Mouse (Mus musculus) CH12.LX (cell line): Measurements from ENCODE around the gene Ehmt1. TPM values are rescaled to one million over a fixed set of nuclear protein-coding genes. Genes with fewer than 3 reads are reported as not detected.
A peak's percentile ranks its signal among the peaks of the same experiment; 100 is the strongest.

ENCODE experiments used
- BHLHE40 ChIP-seq: IDR thresholded peaks from 2 replicates; pipeline ENCODE4 v1.6.1; 2011; ENCODE audit warnings: mild to moderate bottlenecking, low read depth, low read length, improper control_type of control experiment
- CHD1 ChIP-seq: IDR thresholded peaks from 2 replicates; pipeline ENCODE4 v1.6.1; 2012; ENCODE audit warnings: low read depth, low read length, improper control_type of control experiment, inconsistent platforms
- CHD2 ChIP-seq: IDR thresholded peaks from 2 replicates; pipeline ENCODE4 v1.6.1; 2011; ENCODE audit warnings: low read length, improper control_type of control experiment
- E2F4 ChIP-seq: IDR thresholded peaks from 2 replicates; pipeline ENCODE4 v1.6.1; 2011; ENCODE audit warnings: low read depth, low read length, improper control_type of control experiment; ENCODE audit not compliant: insufficient replicate concordance
- EP300 ChIP-seq: IDR thresholded peaks from 2 replicates; pipeline ENCODE4 v1.6.1; 2011; ENCODE audit warnings: low read length, improper control_type of control experiment
- ETS1 ChIP-seq: conservative IDR thresholded peaks from 2 replicates; pipeline ENCODE4 v1.6.1; 2012; ENCODE audit warnings: low read depth, mild to moderate bottlenecking, inconsistent platforms, low read length, improper control_type of control experiment, moderate library complexity
- GABPA ChIP-seq: IDR thresholded peaks from 2 replicates; pipeline ENCODE4 v1.6.1; 2012; ENCODE audit warnings: low read depth, low read length, improper control_type of control experiment, inconsistent platforms; ENCODE audit not compliant: insufficient replicate concordance
- JUN ChIP-seq: IDR thresholded peaks from 2 replicates; pipeline ENCODE4 v1.6.1; 2011; ENCODE audit warnings: low read depth, mild to moderate bottlenecking, low read length, improper control_type of control experiment, moderate library complexity; ENCODE audit not compliant: insufficient read depth
- JUND ChIP-seq: conservative IDR thresholded peaks from 2 replicates; pipeline ENCODE4 v1.6.1; 2011; ENCODE audit warnings: low read depth, low read length, improper control_type of control experiment
- MAFK ChIP-seq: IDR thresholded peaks from 2 replicates; pipeline ENCODE4 v1.6.1; 2011; ENCODE audit warnings: low read length, improper control_type of control experiment; ENCODE audit not compliant: insufficient replicate concordance
- MAX ChIP-seq: IDR thresholded peaks from 2 replicates; pipeline ENCODE4 v1.6.1; 2011; ENCODE audit warnings: low read length, improper control_type of control experiment
- MXI1 ChIP-seq: IDR thresholded peaks from 2 replicates; pipeline ENCODE4 v1.6.1; 2011; ENCODE audit warnings: mild to moderate bottlenecking, low read depth, low read length, improper control_type of control experiment
- PAX5 ChIP-seq: IDR thresholded peaks from 2 replicates; pipeline ENCODE4 v1.6.1; 2012; ENCODE audit warnings: low read length, inconsistent platforms, mixed read lengths
- POLR2A ChIP-seq: IDR thresholded peaks from 2 replicates; pipeline ENCODE4 v1.6.1; 2011; ENCODE audit warnings: low read depth, mild to moderate bottlenecking, improper control_type of control experiment, low read length
- RCOR1 ChIP-seq: conservative IDR thresholded peaks from 2 replicates; pipeline ENCODE4 v1.6.1; 2012; ENCODE audit warnings: low read depth, mild to moderate bottlenecking, inconsistent platforms, low read length, improper control_type of control experiment
- SMC3 ChIP-seq: IDR thresholded peaks from 2 replicates; pipeline ENCODE4 v1.6.1; 2011; ENCODE audit warnings: low read depth, low read length, improper control_type of control experiment
- USF1 ChIP-seq: IDR thresholded peaks from 2 replicates; pipeline ENCODE4 v1.6.1; 2014; ENCODE audit warnings: low read depth, mild to moderate bottlenecking, inconsistent platforms, low read length, improper control_type of control experiment
- USF2 ChIP-seq: conservative IDR thresholded peaks from 2 replicates; pipeline ENCODE4 v1.6.1; 2011; ENCODE audit warnings: low read depth, low read length, improper control_type of control experiment
- ZKSCAN1 ChIP-seq: IDR thresholded peaks from 2 replicates; pipeline ENCODE4 v1.6.1; 2012; ENCODE audit warnings: low read depth, inconsistent platforms, low read length, improper control_type of control experiment, borderline replicate concordance
- polyA plus RNA-seq: library from polyadenylated mRNA; unstranded; fragments of >175 nt; gene quantifications from 2 replicates; pipeline ENCODE4 v1.2.1, GENCODE M21; 2012; ENCODE audit warnings: low read depth; ENCODE audit not compliant: insufficient read length
- total RNA-seq, 2 experiments: library from RNA; depleted of rRNA; stranded (reverse); fragments of 300-350 nt in 1 of 2; fragments of >200 nt in 1 of 2; gene quantifications; 2 replicates each; pipeline ENCODE4 v1.2.3; 2012 to 2014

The Ehmt1 gene
- total and polyA plus RNA-seq, 3 experiments = 25.5 to 30.7 (median 27.2) TPM

GRCm38 (mm10) chr2:24747878-24748277 lies 171.5 kb downstream of the Ehmt1 start (continued):
- TF ChIP-seq USF1 (no peak), JUND (peak; percentile 74; the same call in 1 of the 2 replicates), MAX (no peak), SMC3 (peak; percentile 20; the same call in 1 of the 2 replicates), RCOR1 (peak; percentile 72), JUN (peak; percentile 62), GABPA (no peak), BHLHE40 (peak; percentile 83), EP300 (peak; percentile 97), MAFK (0 out of 2 replicates have a peak, but pooled peaks have one; percentile 73), CHD1 (no peak), ETS1 (peak; percentile 89), POLR2A (no peak), E2F4 (no peak), PAX5 (no peak), MXI1 (0 out of 2 replicates have a peak, but pooled peaks have one; percentile 21), USF2 (no peak), ZKSCAN1 (no peak), CHD2 (peak; percentile 58)

Other genes starting within 250 kb of the Ehmt1 start
- gene Cacna1b, start 156.5 kb downstream of the Ehmt1 start, total RNA-seq (2012; rRNA removed) = 0.21 and 0.72 TPM in 2 replicates
- gene Cacna1b, start 156.5 kb downstream of the Ehmt1 start, total RNA-seq (2014; rRNA removed) = 0.18 TPM in 1 of 2 replicates, not detected in the other
- 0.16 and 0.26 TPM in 2 replicates for gene Cacna1b, start 156.5 kb downstream of the Ehmt1 start, polyA plus RNA-seq
- 25.9 and 31.5 TPM in 2 replicates for gene Arrdc1, start 15.6 kb upstream of the Ehmt1 start, total RNA-seq (2012; rRNA removed)
- gene Arrdc1, start 15.6 kb upstream of the Ehmt1 start, total RNA-seq (2014; rRNA removed) = 23.2 and 24.6 TPM in 2 replicates
- 27.7 and 32.8 TPM in 2 replicates for gene Arrdc1, start 15.6 kb upstream of the Ehmt1 start, polyA plus RNA-seq
- gene Zmynd19, start 30.2 kb upstream of the Ehmt1 start, total RNA-seq (2012; rRNA removed) = 40.9 and 49.7 TPM in 2 replicates
- gene Zmynd19, start 30.2 kb upstream of the Ehmt1 start, total RNA-seq (2014; rRNA removed) = 41.6 and 44.6 TPM in 2 replicates
- 70.2 and 90.9 TPM in 2 replicates for gene Zmynd19, start 30.2 kb upstream of the Ehmt1 start, polyA plus RNA-seq
- gene Dph7, start 42.8 kb upstream of the Ehmt1 start, total RNA-seq (2012; rRNA removed) = 24.1 and 24.6 TPM in 2 replicates
- 23.4 and 25.4 TPM in 2 replicates for gene Dph7, start 42.8 kb upstream of the Ehmt1 start, total RNA-seq (2014; rRNA removed)
- 24.7 and 26.1 TPM in 2 replicates for gene Dph7, start 42.8 kb upstream of the Ehmt1 start, polyA plus RNA-seq
- 58.3 and 77.3 TPM in 2 replicates for gene Mrpl41, start 55.5 kb upstream of the Ehmt1 start, total RNA-seq (2012; rRNA removed)
- gene Mrpl41, start 55.5 kb upstream of the Ehmt1 start, total RNA-seq (2014; rRNA removed) = 118 and 123 TPM in 2 replicates
- 69.4 and 77.8 TPM in 2 replicates for gene Mrpl41, start 55.5 kb upstream of the Ehmt1 start, polyA plus RNA-seq
- gene Pnpla7, start 56.4 kb upstream of the Ehmt1 start, total RNA-seq (2012; rRNA removed) = 26.1 and 26.3 TPM in 2 replicates
- gene Pnpla7, start 56.4 kb upstream of the Ehmt1 start, total RNA-seq (2014; rRNA removed) = 17.5 and 18.5 TPM in 2 replicates
- 23.4 and 23.6 TPM in 2 replicates for gene Pnpla7, start 56.4 kb upstream of the Ehmt1 start, polyA plus RNA-seq
- 11.4 and 11.7 TPM in 2 replicates for gene Nsmf, start 134.7 kb upstream of the Ehmt1 start, total RNA-seq (2012; rRNA removed)
- gene Nsmf, start 134.7 kb upstream of the Ehmt1 start, total RNA-seq (2014; rRNA removed) = 11.6 and 18.5 TPM in 2 replicates
- gene Nsmf, start 134.7 kb upstream of the Ehmt1 start, polyA plus RNA-seq = 12.0 and 12.9 TPM in 2 replicates
- not detected in 2 replicates for gene Entpd8, start 160.7 kb upstream of the Ehmt1 start, total RNA-seq (2012; rRNA removed)
- gene Entpd8, start 160.7 kb upstream of the Ehmt1 start, total RNA-seq (2014; rRNA removed) = not detected in 2 replicates
- not detected in 2 replicates for gene Entpd8, start 160.7 kb upstream of the Ehmt1 start, polyA plus RNA-seq
- gene Noxa1, start 175.5 kb upstream of the Ehmt1 start, total RNA-seq (2012; rRNA removed) = 4.6 and 5.0 TPM in 2 replicates
- gene Noxa1, start 175.5 kb upstream of the Ehmt1 start, total RNA-seq (2014; rRNA removed) = 6.1 and 6.4 TPM in 2 replicates
- 4.0 and 6.3 TPM in 2 replicates for gene Noxa1, start 175.5 kb upstream of the Ehmt1 start, polyA plus RNA-seq